Mouse (Mus musculus): Measurements from ENCODE around the gene Slc28a1.

The Slc28a1 gene

DNA sequence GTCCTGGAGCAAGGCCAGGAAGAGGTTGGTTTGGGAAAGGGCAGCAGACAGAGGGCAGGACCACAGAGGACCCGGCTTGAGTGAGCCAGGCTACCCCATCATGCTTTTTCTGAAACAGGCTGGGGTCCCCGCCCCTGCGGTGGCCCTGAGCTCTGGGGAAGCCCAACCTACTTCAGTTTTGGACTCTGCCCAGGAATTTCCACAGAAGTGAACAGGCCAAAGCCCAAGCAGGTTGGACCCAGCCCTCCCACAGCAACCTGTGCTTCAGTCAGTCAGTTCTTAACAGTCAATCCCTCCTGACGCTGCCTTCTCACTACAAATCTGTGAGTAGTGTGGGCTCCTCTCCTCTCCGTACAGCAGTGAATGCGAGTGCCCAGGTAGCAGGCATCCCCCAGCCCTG, at the start of gene Slc28a1:
Gene Slc28a1 (plus strand): TSS at position 245 of the 400 bp plus-strand sequence.
- no peak for DNase-seq (ENCODE audit: low spot score in 2 of 2)

DNA sequence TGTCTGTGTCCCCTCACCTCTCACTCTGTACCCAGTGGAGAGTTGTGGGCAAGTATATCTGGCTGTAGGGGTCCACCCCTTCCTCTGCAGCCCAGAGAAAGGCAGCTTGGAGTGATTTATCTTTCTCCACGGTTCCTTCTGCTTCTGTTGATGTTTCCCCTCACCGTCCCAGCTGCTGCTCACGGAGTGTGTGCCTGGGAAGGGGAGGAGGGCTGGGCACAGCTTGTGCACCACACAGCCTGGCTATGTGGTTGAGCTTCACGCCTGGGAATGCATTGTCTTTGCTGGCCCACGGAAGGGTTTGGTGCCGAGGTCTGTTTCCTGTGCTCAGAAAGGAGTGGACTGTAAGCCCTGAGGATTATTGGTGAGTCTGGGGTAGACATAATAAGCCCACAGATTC, 47.9 kb upstream of the Slc28a1 start:
- DNase-seq (ENCODE audit: low spot score in 2 of 2), result no peak

- DNase-seq (ENCODE audit: low spot score in 2 of 2), result no peak
Observed at GRCm38 (mm10) chr7:81072463-81072862, 42.1 kb upstream of the Slc28a1 start.

GRCm38 (mm10) chr7:81073273-81073672, 41.3 kb upstream of the Slc28a1 start:
- DNase-seq (ENCODE audit: low spot score in 2 of 2), result no peak

DNA sequence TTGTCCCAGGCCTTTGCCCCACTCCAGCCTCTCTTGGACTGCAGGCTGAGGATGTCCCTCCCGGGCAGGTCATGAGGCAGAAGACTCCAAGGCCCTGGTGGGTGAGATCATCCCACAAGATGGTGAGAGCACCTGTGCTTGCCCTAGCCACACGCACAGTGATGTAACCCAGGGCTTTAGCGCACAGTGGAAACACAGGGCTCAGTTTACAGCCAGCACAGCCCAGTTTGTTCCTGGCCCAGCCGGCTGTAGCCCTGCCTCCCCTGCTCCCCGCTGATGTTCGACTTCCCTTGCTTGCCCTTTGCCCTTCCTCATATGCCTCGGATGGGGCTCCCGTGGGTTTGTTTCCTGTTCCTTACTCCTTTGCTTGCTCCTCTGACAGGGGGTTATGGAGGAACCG, 40.1 kb upstream of the Slc28a1 start:
- no peak for DNase-seq (ENCODE audit: low spot score in 2 of 2)

DNA sequence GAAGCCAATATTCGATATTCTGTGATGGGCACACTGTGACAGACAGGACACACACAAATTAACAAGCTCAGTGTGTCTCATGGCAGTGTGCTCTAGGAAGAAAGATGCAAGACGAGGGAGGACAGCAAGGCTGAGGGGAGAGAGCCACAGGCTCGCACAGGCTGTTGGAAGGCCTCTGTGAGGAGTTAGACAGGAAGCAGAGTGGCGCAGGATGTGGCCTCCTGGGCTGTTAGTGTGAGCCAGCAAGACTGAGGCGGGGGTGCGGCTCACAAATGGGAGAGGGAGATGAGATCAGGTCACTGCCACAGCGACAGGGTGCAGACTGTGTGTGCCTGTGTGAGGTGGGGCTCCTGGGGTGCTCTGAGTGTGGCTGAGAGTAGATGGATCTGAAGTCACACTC, 39.3 kb upstream of the Slc28a1 start:
- peak; percentile 29 to 35 for DNase-seq (ENCODE audit: low spot score in 2 of 2)

DNA sequence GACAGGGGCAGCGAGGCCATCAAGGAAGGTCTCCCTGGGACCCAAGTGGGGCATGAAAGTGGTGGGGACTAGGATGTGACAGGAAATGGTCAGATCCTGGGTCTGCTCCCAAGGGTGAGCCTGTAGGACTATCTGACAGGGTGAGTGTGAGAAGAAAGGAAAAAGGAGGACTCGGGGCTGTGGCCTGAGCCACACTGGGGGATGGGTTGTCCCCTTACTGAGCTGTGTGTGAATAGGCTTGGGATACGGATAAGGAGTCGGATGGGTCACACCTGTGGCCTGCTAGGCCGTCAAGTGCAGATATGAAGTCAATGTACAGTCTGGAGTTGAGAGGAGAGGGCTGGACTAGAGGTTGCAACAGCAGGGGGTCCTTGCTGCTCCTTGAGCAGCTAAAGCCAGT, 38.9 kb upstream of the Slc28a1 start:
- no peak for DNase-seq (ENCODE audit: low spot score in 2 of 2)

DNA sequence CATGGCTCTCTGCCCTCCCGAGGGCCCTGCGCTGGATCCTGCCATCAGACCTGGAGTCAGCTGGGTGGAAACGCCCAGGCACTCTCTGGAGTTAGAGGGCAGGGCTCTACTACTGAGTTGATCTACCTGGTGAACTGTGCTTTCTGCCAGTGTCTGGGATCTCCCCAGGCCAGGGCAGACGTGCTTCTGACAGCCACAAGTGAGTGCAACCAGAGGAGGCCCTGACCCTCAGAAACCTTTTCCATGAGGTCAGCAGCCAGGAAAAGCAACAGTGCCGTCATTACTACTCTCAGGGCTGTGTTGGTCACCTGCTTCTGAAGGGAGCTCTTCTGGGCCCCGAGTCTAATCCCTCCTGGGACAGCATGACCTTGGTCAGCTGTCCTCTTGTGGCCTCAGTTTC, 37.6 kb upstream of the Slc28a1 start:
- DNase-seq (ENCODE audit: low spot score in 2 of 2), result no peak

DNA sequence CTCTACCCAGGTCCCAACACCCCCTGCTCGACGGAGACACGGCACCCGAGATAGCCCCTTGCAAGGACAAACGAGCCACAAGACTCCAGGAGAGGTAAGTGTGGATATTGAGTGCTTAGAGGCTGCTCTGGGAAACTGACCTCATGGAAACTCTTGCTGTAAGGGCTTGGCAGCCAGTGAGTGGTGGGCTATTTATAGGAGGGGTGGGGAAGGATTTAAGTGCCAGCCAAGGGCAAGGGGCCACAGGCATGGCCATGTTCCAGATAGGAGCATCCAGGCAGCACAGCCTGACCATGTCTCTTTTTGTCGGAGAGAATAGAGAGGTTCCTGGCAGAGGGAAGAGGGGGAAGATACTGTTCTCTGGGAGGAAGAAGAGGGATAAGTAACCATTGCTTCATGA, 35.9 kb upstream of the Slc28a1 start:
- DNase-seq (ENCODE audit: low spot score in 2 of 2), result no peak

DNA sequence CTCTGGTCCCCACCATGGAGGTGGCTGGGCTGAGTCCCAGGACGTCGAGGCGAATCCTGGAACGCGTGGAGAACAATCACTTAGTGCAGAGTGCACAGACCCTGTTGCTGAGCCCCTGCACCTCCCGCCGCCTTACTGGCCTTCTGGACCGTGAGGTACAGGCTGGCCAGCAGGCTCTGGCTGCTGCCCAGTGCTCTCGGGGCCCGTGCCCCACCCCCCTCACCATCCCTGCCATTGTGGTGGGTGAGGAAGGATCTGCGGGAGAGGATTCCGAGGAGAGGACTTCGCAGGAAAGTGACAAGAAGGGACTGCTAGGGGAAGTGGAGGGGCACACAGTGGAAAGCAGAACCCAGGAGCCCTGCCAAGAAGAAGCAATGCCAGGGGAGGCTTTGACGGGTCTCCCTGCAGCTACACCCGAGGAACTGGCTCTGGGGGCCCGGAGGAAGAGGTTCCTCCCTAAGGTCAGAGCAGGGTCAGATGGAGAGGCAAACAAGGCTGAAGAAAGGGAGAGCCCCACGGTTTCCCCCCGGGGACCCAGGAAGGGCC, 21.1 kb upstream of the Slc28a1 start:
- no peak for DNase-seq (ENCODE audit: low spot score in 2 of 2)

- DNase-seq (ENCODE audit: low spot score in 2 of 2), result no peak
Observed at GRCm38 (mm10) chr7:81094104-81094757, 20.4 kb upstream of the Slc28a1 start.

DNA sequence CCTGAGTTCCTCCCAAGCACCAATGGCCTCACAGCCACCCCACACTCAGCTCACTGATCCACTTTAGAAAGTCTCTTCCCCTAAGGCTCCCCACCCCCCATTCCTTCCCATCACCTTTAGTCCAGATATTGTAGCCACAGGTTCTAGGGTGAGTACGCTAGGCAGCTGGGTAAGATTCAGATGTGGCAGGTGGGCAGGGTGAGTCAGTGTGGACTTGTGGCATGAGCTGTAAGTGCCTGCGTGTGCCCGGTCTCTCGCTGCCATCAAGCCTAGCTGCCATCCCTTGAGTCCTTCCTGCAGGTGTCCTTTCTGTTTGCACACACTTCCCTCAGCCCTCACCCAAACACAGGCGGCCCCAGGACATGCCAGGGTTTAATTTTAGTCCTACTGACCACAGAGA, 14.3 kb upstream of the Slc28a1 start:
- DNase-seq (ENCODE audit: low spot score in 2 of 2), result no peak

- no peak for DNase-seq (ENCODE audit: low spot score in 2 of 2)
Observed at GRCm38 (mm10) chr7:81102854-81103253, 11.7 kb upstream of the Slc28a1 start.

GRCm38 (mm10) chr7:81105525-81105924, 9.1 kb upstream of the Slc28a1 start:
- no peak for DNase-seq (ENCODE audit: low spot score in 2 of 2)

DNA sequence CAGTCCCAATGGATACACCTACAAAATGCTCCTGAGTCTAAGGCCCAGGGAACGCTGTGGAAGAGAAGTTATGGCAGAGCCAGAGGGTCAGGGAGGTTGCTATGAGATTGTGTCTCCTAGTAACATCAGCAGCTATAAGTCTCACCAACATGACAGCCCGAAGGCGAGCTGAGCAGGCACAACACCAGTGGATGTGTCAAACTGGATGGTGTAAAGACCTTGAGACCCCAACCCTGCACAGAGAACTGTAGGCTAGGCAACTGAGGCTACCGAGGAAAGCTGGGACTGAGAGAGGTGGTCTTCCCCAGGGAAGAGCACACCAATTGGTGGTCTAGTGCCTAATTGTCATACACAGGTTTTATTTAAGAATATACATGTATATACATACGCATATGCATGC, 6.4 kb upstream of the Slc28a1 start:
- no peak for DNase-seq (ENCODE audit: low spot score in 2 of 2)

GRCm38 (mm10) chr7:81109717-81110651, 4.6 kb upstream of the Slc28a1 start:
- no peak for DNase-seq (ENCODE audit: low spot score in 2 of 2)

GRCm38 (mm10) chr7:81110791-81111190, 3.8 kb upstream of the Slc28a1 start:
- no peak for DNase-seq (ENCODE audit: low spot score in 2 of 2)

DNA sequence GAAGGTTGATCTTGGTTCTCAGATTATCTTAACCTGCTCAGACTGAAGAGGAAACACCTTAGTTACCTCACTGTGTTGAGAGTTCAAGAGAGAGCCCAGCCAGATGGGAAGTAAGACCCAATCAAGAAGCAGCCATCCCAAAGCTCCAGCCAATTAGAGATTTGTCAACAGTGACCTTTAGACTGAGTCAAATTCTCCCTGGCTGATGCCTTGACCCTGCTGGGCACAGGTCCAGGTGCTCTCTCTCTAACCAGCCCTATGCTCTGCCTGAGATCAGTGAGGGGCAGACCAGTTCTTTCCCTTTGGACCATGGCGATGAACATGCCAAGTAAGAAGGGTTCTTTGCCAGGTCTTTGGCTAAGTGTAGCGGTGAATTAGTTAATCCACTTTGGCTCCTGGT, 2.9 kb upstream of the Slc28a1 start:
- DNase-seq (ENCODE audit: low spot score in 2 of 2), result no peak

DNA sequence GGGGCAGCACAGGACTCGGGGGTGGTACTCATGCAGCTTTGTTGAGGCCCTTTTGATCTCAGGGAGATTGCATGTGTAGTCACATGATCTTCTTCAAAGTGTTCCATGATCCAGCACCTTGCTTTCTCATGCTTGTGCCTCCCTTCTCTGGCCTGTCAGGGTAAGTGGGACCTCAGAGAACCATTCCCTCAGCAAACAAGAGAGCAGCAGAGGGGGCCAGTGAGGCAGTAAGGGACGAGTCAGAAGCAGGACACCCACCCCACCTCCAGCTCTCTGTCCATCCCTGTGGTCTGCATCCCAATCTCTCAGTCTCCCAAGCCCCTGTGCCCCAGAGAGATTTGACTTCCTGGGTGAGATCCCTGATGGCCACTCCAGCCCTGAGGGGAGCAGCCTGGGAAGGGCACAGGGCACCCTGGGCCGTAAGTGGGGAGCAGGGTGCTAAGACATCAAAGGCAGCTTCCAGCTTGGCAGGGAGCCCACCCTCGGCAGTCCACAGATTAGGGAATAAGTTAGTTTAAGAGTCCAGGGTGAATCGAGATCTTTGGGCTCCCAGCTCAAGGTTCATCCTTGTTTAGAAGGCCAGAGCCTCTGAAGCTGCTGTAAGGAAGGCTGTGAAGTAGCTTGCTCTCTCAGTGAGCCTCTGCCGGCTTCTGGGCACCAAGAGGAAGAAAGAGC, 1.8 kb upstream of the Slc28a1 start:
- no peak for DNase-seq (ENCODE audit: low spot score in 2 of 2)

GRCm38 (mm10) chr7:81121099-81121498, 6.5 kb downstream of the Slc28a1 start:
- DNase-seq (ENCODE audit: low spot score in 2 of 2), result no peak

- DNase-seq (ENCODE audit: low spot score in 2 of 2), result no peak
Observed at GRCm38 (mm10) chr7:81122808-81123207, 8.2 kb downstream of the Slc28a1 start.

DNA sequence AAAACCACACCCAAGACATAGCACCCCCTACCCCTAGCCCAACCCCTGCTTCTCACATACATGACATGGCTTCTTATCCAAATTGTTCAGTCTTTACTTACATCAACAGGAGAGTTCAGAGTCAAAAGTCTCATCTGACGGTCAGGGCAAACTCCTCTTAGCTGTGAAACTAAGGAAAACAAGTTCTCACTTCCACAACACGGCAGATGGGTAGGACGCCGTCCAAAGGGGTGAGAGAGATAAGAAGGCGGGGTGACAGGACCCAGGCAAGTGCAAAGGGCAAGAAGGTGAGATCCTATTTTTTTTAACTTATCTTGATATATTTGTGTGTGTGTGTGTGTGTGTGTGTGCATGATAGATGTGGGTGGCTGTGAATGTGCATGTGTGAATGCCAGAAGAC, 9.0 kb downstream of the Slc28a1 start:
- no peak for DNase-seq (ENCODE audit: low spot score in 2 of 2)
